12 mouse cellular contexts compared by ENCODE assay signal in the genomic region with DNA sequence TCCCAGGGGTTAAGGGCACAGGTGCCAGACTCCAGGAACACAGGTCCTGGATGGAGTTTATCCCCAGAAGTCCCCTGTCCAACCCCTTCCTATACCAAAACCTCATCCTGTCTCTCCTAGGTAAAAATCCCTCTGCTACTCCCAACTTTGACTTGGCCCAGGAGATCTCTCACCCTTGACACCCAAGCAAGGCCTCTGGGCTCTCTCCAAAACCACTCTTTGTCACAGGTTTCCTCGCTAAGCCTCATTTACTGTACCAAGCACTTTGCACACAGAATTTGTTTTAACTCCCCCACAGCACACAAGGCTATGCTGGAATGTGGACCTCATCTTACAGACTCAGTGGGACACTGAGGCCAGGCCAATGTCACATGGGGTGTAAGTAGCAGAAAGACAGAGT.
DNase-seq lines count a peak whose midpoint lies in the region; ATAC-seq and TF ChIP-seq lines count a peak whose summit lies in the region.
"Had no signal": no experiment of that assay in that cellular context is flagged by ENCODE, and none has a peak within 500 bp of the region (broad histone marks: within the 10 kb centered on the region; RNA-seq: fewer than 3 reads in every experiment).

No protein-coding gene starts in this region.

- H3K27ac ChIP-seq in heart, embryonic 16.5 days (ENCODE audit: low read length) = peak overlapping the region; percentile 92
- H3K27ac ChIP-seq in lung, embryonic 14.5 days (ENCODE audit: low read depth) = peak overlapping the region; percentile 33; the same call in 1 of the 2 replicates
- H3K27ac ChIP-seq in intestine, embryonic 15.5 days = peak overlapping the region; percentile 71; the same call in 1 of the 2 replicates

- no peak for TF ChIP-seq POLR2A in myocyte (IDR thresholded peaks at IDR 0.05; ENCODE audit: insufficient read length, low read depth)

- no peak for ATAC-seq in heart, embryonic 16.5 days (replicated peaks; ENCODE audit: extremely low read depth, insufficient read depth, low FRiP score)
- ATAC-seq in lung, embryonic 14.5 days (ENCODE audit: insufficient read depth) = no peak
- no peak for ATAC-seq in intestine, embryonic 15.5 days

- no peak overlapping the region for H3K4me3 ChIP-seq in heart, embryonic 16.5 days (ENCODE audit: low read length)
- H3K4me3 ChIP-seq in lung, embryonic 14.5 days (ENCODE audit: low read depth, low read length) = no peak overlapping the region
- no peak overlapping the region for H3K4me3 ChIP-seq in intestine, embryonic 15.5 days (replicated peaks)
- no peak overlapping the region for H3K4me3 ChIP-seq in myocyte
- H3K4me3 ChIP-seq: megakaryocyte, embryonic 14.5 days had no signal

- H3K79me2 ChIP-seq in myocyte (ENCODE audit: control insufficient read depth, insufficient read depth) = peaks cover 74% of the 10 kb centered on the region

- peak overlapping the region; percentile 61 for H3K9ac ChIP-seq in heart, embryonic 16.5 days (ENCODE audit: low read length)
- H3K9ac ChIP-seq in lung, embryonic 14.5 days = no peak overlapping the region
- no peak overlapping the region for H3K9ac ChIP-seq in intestine, embryonic 15.5 days

- H3K4me2 ChIP-seq in heart, embryonic 16.5 days (ENCODE audit: low read depth, low read length) = peak overlapping the region; percentile 41
- no peak overlapping the region for H3K4me2 ChIP-seq in lung, embryonic 14.5 days
- H3K4me2 ChIP-seq in intestine, embryonic 15.5 days (replicated peaks) = no peak overlapping the region
- peak overlapping the region; percentile 1 for H3K4me2 ChIP-seq in myocyte (ENCODE audit: low read depth)

- no peaks in the 10 kb centered on the region for H3K27me3 ChIP-seq in heart, embryonic 16.5 days (ENCODE audit: control insufficient read depth, insufficient read depth, low read length)
- H3K27me3 ChIP-seq in lung, embryonic 14.5 days (ENCODE audit: insufficient read depth, low read length) = no peaks in the 10 kb centered on the region
- H3K27me3 ChIP-seq in intestine, embryonic 15.5 days (replicated peaks) = no peaks in the 10 kb centered on the region
- no peaks in the 10 kb centered on the region for H3K27me3 ChIP-seq in myocyte (ENCODE audit: control insufficient read depth, insufficient read depth, insufficient read length)

- H3K4me1 ChIP-seq in heart, embryonic 16.5 days (ENCODE audit: control insufficient read depth, insufficient read depth, low read length) = peaks cover 99% of the 10 kb centered on the region
- peaks cover 70% of the 10 kb centered on the region for H3K4me1 ChIP-seq in lung, embryonic 14.5 days (ENCODE audit: insufficient read depth)
- H3K4me1 ChIP-seq in intestine, embryonic 15.5 days (replicated peaks) = peaks cover 58% of the 10 kb centered on the region

- H3K9me3 ChIP-seq in heart, embryonic 16.5 days (replicated peaks; ENCODE audit: control insufficient read depth, low read length) = no peaks in the 10 kb centered on the region
- H3K9me3 ChIP-seq in lung, embryonic 14.5 days (ENCODE audit: low read depth, low read length) = no peaks in the 10 kb centered on the region
- H3K9me3 ChIP-seq in intestine, embryonic 15.5 days = no peaks in the 10 kb centered on the region
- H3K9me3 ChIP-seq: megakaryocyte, embryonic 14.5 days had no signal

- no peak overlapping the region for H3ac ChIP-seq in myocyte (ENCODE audit: control insufficient read depth, insufficient read length)

- no peak for DNase-seq in heart, adult 9 months (ENCODE audit: low spot score in 2 of 2)
- no peak for DNase-seq in lung, embryonic 14.5 days
- no peak for DNase-seq in lung, postnatal 14 days
- DNase-seq in right cerebral cortex, postnatal 4 days = no peak
- DNase-seq in thymus, postnatal 36 days = no peak
- DNase-seq: cerebellum, adult 9-10 months; right cerebral cortex, postnatal 14 days; thymus, adult 18-20 months had no signal

- 67% methylated on average over 1 of the region's 1 CpGs for WGBS in heart, embryonic 16.5 days
- WGBS in lung, embryonic 14.5 days = 61% methylated on average over 1 of the region's 1 CpGs
- WGBS in intestine, embryonic 15.5 days = 66% methylated on average over 1 of the region's 1 CpGs

- no peaks in the 10 kb centered on the region for H3K36me3 ChIP-seq in heart, embryonic 16.5 days (ENCODE audit: control insufficient read depth, insufficient read depth)
- H3K36me3 ChIP-seq in lung, embryonic 14.5 days (ENCODE audit: insufficient read depth) = no peaks in the 10 kb centered on the region
- H3K36me3 ChIP-seq in intestine, embryonic 15.5 days = no peaks in the 10 kb centered on the region
- no peaks in the 10 kb centered on the region for H3K36me3 ChIP-seq in myocyte (ENCODE audit: control insufficient read depth, insufficient read depth)

- TF ChIP-seq CTCF in lung, embryonic 14.5 days (IDR thresholded peaks at IDR 0.05; ENCODE audit: low read depth) = no peak

TF ChIP-seq in myocyte, 11 proteins besides CTCF, POLR2A, EP300 and RAD21:
- no peak for TF ChIP-seq CEBPB (IDR thresholded peaks at IDR 0.05; ENCODE audit: insufficient read depth, poor library complexity, severe bottlenecking)
- TF ChIP-seq REST (IDR thresholded peaks at IDR 0.05; ENCODE audit: insufficient read depth, insufficient read length) = no peak

Comparison
In these comparisons a context has a peak if more than half of its experiments do, and no peak if none do; other contexts are left out.
1. H3K27ac ChIP-seq: peak in every context shown above with its lines; median percentile 92 in heart, embryonic 16.5 days; 71 in intestine, embryonic 15.5 days; 33 in lung, embryonic 14.5 days.
2. H3K4me2 ChIP-seq: peak in heart, embryonic 16.5 days (single experiment) and myocyte (single experiment); none in lung, embryonic 14.5 days (single experiment) and intestine, embryonic 15.5 days (single experiment).